Mouse (Mus musculus) lung, postnatal 0 days (tissue): ENCODE results near the gene Zfyve21.

Experiments
- CTCF ChIP-seq: IDR thresholded peaks from 2 replicates; pipeline ENCODE4 v1.5.1; 2016; ENCODE audit warnings: antibody characterized with exemption, mild to moderate bottlenecking
- EP300 ChIP-seq: IDR thresholded peaks from 2 replicates; pipeline ENCODE4 v1.6.1; 2016; ENCODE audit warnings: antibody characterized with exemption, mild to moderate bottlenecking, control low read depth

DNA sequence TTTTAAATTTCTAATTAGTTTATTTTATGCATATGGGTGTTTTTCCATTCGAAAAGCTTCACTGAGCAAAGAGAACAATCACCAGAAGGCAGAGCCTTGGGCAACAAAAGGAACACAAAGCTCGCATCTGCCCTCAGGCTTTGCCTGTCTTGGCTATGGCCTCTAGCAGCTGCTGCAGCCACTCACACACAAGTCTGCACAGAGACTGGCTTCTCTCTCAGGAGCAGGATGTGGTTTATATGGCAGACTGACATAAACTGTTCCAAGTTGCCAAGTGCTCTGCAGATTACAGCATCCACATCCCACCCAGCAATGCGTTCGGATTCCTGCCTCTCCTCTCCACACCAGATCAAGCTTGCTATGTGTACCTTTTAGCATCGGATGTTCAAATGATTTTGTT is 37.8 kb downstream of the Zfyve21 start:
- TF ChIP-seq CTCF (no peak), EP300 (no peak)
